Comparison of ENCODE assay signal across 29 mouse cellular contexts in genomic region chr7:48900408-48901167, GRCm38 (mm10). TPM values are rescaled to one million over a fixed set of nuclear protein-coding genes. Genes with fewer than 3 reads are reported as not detected.
DNase-seq lines count a peak whose midpoint lies in the region; ATAC-seq and TF ChIP-seq lines count a peak whose summit lies in the region.
"Had no signal": no experiment of that assay in that cellular context is flagged by ENCODE, and none has a peak within 500 bp of the region (broad histone marks: within the 10 kb centered on the region; RNA-seq: fewer than 3 reads in every experiment).

No protein-coding gene starts in this region.

- H3K4me1 ChIP-seq in lung, embryonic 14.5 days (ENCODE audit: insufficient read depth) = 0 out of 2 replicates have a peak, but pooled peaks cover 5% of the 10 kb centered on the region

- H3K27ac ChIP-seq in lung, embryonic 14.5 days (ENCODE audit: low read depth) = peak overlapping the region; percentile 25; the same call in 1 of the 2 replicates
- H3K27ac ChIP-seq: embryonic facial prominence, embryonic 10.5 days; hindbrain, embryonic 12.5 days; kidney, postnatal 0 days; liver, embryonic 14.5 days had no signal

- H3K9ac ChIP-seq in lung, embryonic 14.5 days = no peak overlapping the region
- H3K9ac ChIP-seq: heart, embryonic 12.5 days; hindbrain, embryonic 12.5 days; liver, embryonic 14.5 days had no signal

- H3K27me3 ChIP-seq in lung, embryonic 14.5 days (ENCODE audit: insufficient read depth, low read length) = no peaks in the 10 kb centered on the region
- H3K27me3 ChIP-seq: heart, embryonic 12.5 days had no signal

- H3K9me3 ChIP-seq in lung, embryonic 14.5 days (ENCODE audit: low read depth, low read length) = no peaks in the 10 kb centered on the region
- H3K9me3 ChIP-seq: embryonic facial prominence, embryonic 10.5 days; heart, embryonic 12.5 days; hindbrain, embryonic 12.5 days had no signal

- no peak overlapping the region for H3K4me2 ChIP-seq in lung, embryonic 14.5 days
- H3K4me2 ChIP-seq: heart, embryonic 12.5 days; hindbrain, embryonic 12.5 days had no signal

- no peak for ATAC-seq in lung, embryonic 14.5 days (ENCODE audit: insufficient read depth)
- peak; percentile 1; the same call in 1 of the 2 replicates for ATAC-seq in granulocyte monocyte progenitor cell, adult 5-6 weeks (replicated peaks; ENCODE audit: poor library complexity, severe bottlenecking)
- no peak for ATAC-seq in megakaryocyte-erythroid progenitor cell, adult 5-6 weeks (replicated peaks; ENCODE audit: low FRiP score, low TSS enrichment, poor library complexity, severe bottlenecking)
- ATAC-seq: forebrain, embryonic 16.5 days had no signal

- DNase-seq in lung, embryonic 14.5 days = no peak
- DNase-seq in lung, postnatal 10 days = no peak
- peak; percentile 50 for DNase-seq in thymus, postnatal 4 days
- no peak for DNase-seq in thymus, adult 18-20 months
- DNase-seq in gastrocnemius, adult 8-10 months (ENCODE audit: low spot score in 2 of 2) = no peak
- DNase-seq: adrenal gland, postnatal 36 days; cerebellum, adult 11 months; cerebellum, postnatal 10 days; gastrocnemius, postnatal 36 days; heart, postnatal 14 days; kidney, adult 2 months; layer of hippocampus, adult 9-11 months; right cerebral cortex, adult 18-20 months; right cerebral cortex, postnatal 4 days; thymus, adult 2 months had no signal

- H3K4me3 ChIP-seq in lung, embryonic 14.5 days (ENCODE audit: low read depth, low read length) = no peak overlapping the region
- H3K4me3 ChIP-seq: embryonic facial prominence, embryonic 10.5 days; heart, embryonic 12.5 days; hindbrain, embryonic 12.5 days had no signal

- no peaks in the 10 kb centered on the region for H3K36me3 ChIP-seq in lung, embryonic 14.5 days (ENCODE audit: insufficient read depth)
- H3K36me3 ChIP-seq: embryonic facial prominence, embryonic 10.5 days; heart, embryonic 12.5 days; hindbrain, embryonic 12.5 days had no signal

- 66% methylated on average over 8 of the region's 8 CpGs for WGBS in lung, embryonic 14.5 days

- TF ChIP-seq CTCF in lung, embryonic 14.5 days (IDR thresholded peaks at IDR 0.05; ENCODE audit: low read depth) = no peak

RNA-seq across cellular contexts. Expression of gene Nav2, which starts 7.9 kb away (rescaled TPM):
- 19.7 and 20.2 TPM in 2 replicates for polyA plus RNA-seq in lung, embryonic 14.5 days (2014; fragmentation: Nextera tagmentation; extraction: Ambion mirVana)
- total RNA-seq in granulocyte monocyte progenitor cell, adult 5-6 weeks (2014; fragmentation: Nextera tagmentation) = 31.9 and 38.7 TPM in 2 replicates
- 18.2 and 26.1 TPM in 2 replicates for total RNA-seq in granulocyte monocyte progenitor cell, adult 5-6 weeks (2017)
- 1.4 and 2.6 TPM in 2 replicates for total RNA-seq in megakaryocyte-erythroid progenitor cell, adult 5-6 weeks (2014; fragmentation: Nextera tagmentation)
- total RNA-seq in megakaryocyte-erythroid progenitor cell, adult 5-6 weeks (2017) = 1.4 and 1.5 TPM in 2 replicates
- total RNA-seq in gastrocnemius, adult 8-10 months (2022) = 10 to 100 TPM; 15.9 to 30.8 (median 25.7) TPM

RNA-seq across cellular contexts. Expression of gene E2f8, which starts 19.2 kb away (rescaled TPM):
- polyA plus RNA-seq in lung, embryonic 14.5 days (2014; fragmentation: Nextera tagmentation; extraction: Ambion mirVana) = 26.0 and 27.8 TPM in 2 replicates
- total RNA-seq in granulocyte monocyte progenitor cell, adult 5-6 weeks (2014; fragmentation: Nextera tagmentation) = 92.7 and 99.0 TPM in 2 replicates
- total RNA-seq in granulocyte monocyte progenitor cell, adult 5-6 weeks (2017) = 29.6 and 41.6 TPM in 2 replicates
- total RNA-seq in megakaryocyte-erythroid progenitor cell, adult 5-6 weeks (2014; fragmentation: Nextera tagmentation) = 109 and 163 TPM in 2 replicates
- total RNA-seq in megakaryocyte-erythroid progenitor cell, adult 5-6 weeks (2017) = 35.9 and 44.5 TPM in 2 replicates
- total RNA-seq in gastrocnemius, adult 8-10 months (2022) = under 1 TPM in 2 of 4 experiments, not detected in 2; 0.16 to 0.34 TPM

RNA-seq across cellular contexts. Expression of gene Csrp3, which starts 52.8 kb away (rescaled TPM):
- 1.9 and 31.7 TPM in 2 replicates for polyA plus RNA-seq in lung, embryonic 14.5 days (2014; fragmentation: Nextera tagmentation; extraction: Ambion mirVana)
- total RNA-seq in granulocyte monocyte progenitor cell, adult 5-6 weeks (2014; fragmentation: Nextera tagmentation) = 5.2 and 9.5 TPM in 2 replicates
- 6.3 and 7.1 TPM in 2 replicates for total RNA-seq in granulocyte monocyte progenitor cell, adult 5-6 weeks (2017)
- 3.9 and 16.2 TPM in 2 replicates for total RNA-seq in megakaryocyte-erythroid progenitor cell, adult 5-6 weeks (2014; fragmentation: Nextera tagmentation)
- total RNA-seq in megakaryocyte-erythroid progenitor cell, adult 5-6 weeks (2017) = 33.1 and 36.2 TPM in 2 replicates
- 100 to 1,000 TPM; 106 to 187 (median 120) TPM for total RNA-seq in gastrocnemius, adult 8-10 months (2022)
- total RNA-seq: adrenal gland, postnatal 36 days; left cerebral cortex, adult 18-20 months; left cerebral cortex, postnatal 25 days; midbrain, postnatal 0 days had no signal
- polyA plus RNA-seq: cortical plate, adult 2 months; forebrain, embryonic 16.5 days; intestine, embryonic 14.5 days; kidney, postnatal 0 days; large intestine, adult 2 months had no signal

Comparison
In these comparisons a context has a peak if more than half of its experiments do, and no peak if none do; other contexts are left out.
1. RNA of gene Nav2, which starts 7.9 kb away (total RNA-seq): 18.2 to 38.7 TPM in granulocyte monocyte progenitor cell, adult 5-6 weeks and 15.9 to 30.8 TPM in gastrocnemius, adult 8-10 months; 1.4 to 2.6 TPM in megakaryocyte-erythroid progenitor cell, adult 5-6 weeks; every median in the first group is over 4 times any median in the second.
2. RNA of gene E2f8, which starts 19.2 kb away (total RNA-seq): 35.9 to 163 TPM in megakaryocyte-erythroid progenitor cell, adult 5-6 weeks and 29.6 to 99.0 TPM in granulocyte monocyte progenitor cell, adult 5-6 weeks; 0.16 to 0.34 TPM in gastrocnemius, adult 8-10 months; every median in the first group is over 10 times any median in the second.